Mouse (Mus musculus) G1E (cell line): ENCODE data around the gene Shoc2. TPM values are rescaled to one million over a fixed set of nuclear protein-coding genes. Genes with fewer than 3 reads are reported as not detected.

Source experiments
- ATAC-seq: 2 replicates; pipeline ENCODE4 v1.8.0; 2016; ENCODE audit warnings: mild to moderate bottlenecking; ENCODE audit not compliant: insufficient number of reproducible peaks, poor library complexity, low FRiP score, severe bottlenecking; ENCODE audit errors: extremely low read depth
- DNase-seq: peaks from one replicate; pipeline ENCODE4 v3.0.0; 2012; ENCODE audit warnings: low spot score
- H3K27me3 ChIP-seq: 2 replicates; pipeline ENCODE4 v1.6.1; 2012; ENCODE audit warnings: mild to moderate bottlenecking, low read length, inconsistent platforms; ENCODE audit not compliant: insufficient read depth
- H3K36me3 ChIP-seq: replicated peaks from 2 replicates; pipeline ENCODE3; 2012; ENCODE audit warnings: mild to moderate bottlenecking, inconsistent platforms
- H3K4me1 ChIP-seq: 2 replicates; pipeline ENCODE4 v1.6.1; 2012; ENCODE audit warnings: low read depth, low read length, inconsistent platforms, mixed read lengths; ENCODE audit not compliant: insufficient read depth
- H3K4me3 ChIP-seq: 2 replicates; pipeline ENCODE4 v1.5.1; 2012; ENCODE audit warnings: low read depth, mild to moderate bottlenecking, inconsistent platforms, low read length, moderate library complexity, mixed read lengths
- H3K9me3 ChIP-seq: replicated peaks from 2 replicates; pipeline ENCODE4 v1.6.1; 2012; ENCODE audit warnings: inconsistent platforms
- CTCF ChIP-seq: IDR thresholded peaks from 2 replicates; pipeline ENCODE4 v1.5.1; 2012; ENCODE audit warnings: low read depth, low read length, inconsistent platforms, mixed read lengths
- GATA1 ChIP-seq: IDR thresholded peaks from 2 replicates; pipeline ENCODE4 v1.6.1; 2012; ENCODE audit warnings: borderline replicate concordance, low read length, inconsistent platforms, mixed read lengths
- GATA2 ChIP-seq: IDR thresholded peaks from 2 replicates; pipeline ENCODE4 v1.6.1; 2012; ENCODE audit warnings: low read depth, low read length, inconsistent platforms, borderline replicate concordance
- POLR2AphosphoS5 ChIP-seq: IDR thresholded peaks from 2 replicates; pipeline ENCODE4 v1.6.1; 2012; ENCODE audit warnings: low read depth, low read length, inconsistent platforms; ENCODE audit not compliant: insufficient replicate concordance
- TAL1 ChIP-seq: conservative IDR thresholded peaks from 2 replicates; pipeline ENCODE4 v1.6.1; 2012; ENCODE audit warnings: low read depth, low read length, inconsistent platforms, mixed read lengths
- polyA plus RNA-seq: library from polyadenylated mRNA; stranded (reverse); fragments of >175 nt; gene quantifications from 2 replicates; pipeline ENCODE4 v1.2.3, GENCODE M21; 2012
- total RNA-seq, 2 experiments: library from RNA; stranded (forward) in 1 of 2; stranded (reverse) in 1 of 2; fragments of 200-1000 nt in 1 of 2; fragments of >200 nt in 1 of 2; fragmentation: Nextera tagmentation in 1 of 2; gene quantifications; 2 replicates each; pipeline ENCODE4 v1.2.3; 2014 to 2017

Gene Shoc2
- total RNA-seq (2014; fragmentation: Nextera tagmentation): 127 and 130 TPM in 2 replicates
- 123 and 124 TPM in 2 replicates for total RNA-seq (2017)
- polyA plus RNA-seq: 3.2 and 4.3 TPM in 2 replicates

DNA sequence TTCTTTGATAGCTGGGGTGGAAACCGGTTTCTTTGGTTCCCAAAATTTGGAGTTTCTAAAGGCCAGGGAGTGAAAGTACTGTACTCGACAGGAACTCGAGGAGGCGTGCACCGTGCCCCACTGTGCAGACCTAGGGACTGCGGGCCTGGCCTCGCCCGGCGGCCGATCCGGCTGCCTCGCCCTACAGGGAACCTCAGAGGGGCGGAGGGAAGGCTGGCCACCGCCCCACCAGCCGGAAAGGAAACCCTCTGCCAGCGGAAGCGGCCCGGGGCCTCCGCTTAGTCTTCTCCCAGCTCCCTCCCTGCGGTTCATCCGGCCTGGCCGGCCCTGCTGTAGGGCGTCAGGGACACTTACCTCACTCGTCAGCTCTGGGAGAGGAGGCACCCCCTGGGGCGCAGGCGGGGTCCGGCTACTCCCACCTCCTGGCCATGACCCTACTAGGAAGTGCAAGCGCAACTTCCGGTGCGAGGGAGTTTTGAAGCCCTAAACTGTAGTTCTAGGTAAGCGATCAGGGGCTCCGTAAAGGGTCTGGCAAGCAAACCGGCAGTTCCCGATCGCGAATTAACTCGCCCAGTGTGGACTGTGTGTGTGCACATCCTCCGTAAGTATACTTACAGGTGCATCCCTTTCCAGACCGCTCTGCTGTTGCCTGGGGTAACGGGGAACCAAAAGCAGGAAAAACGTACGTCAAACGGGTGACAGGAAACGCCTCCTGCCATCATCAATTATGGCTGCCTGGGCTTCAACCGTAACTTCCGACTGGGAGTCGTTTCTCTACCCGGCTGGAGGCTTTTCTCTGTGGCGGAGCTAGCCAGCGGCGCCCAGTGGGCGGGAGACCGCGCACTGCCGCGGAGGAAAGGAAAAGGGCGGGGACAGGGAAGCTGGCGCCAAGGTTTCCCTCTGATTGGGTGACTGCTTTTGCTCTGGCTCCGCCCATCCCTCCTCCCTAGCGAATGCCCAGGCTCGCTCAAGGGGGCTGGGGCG lies at the start of gene Shoc2, which contains the start of gene Bbip1:
Gene Shoc2 (plus strand): TSS at position 505 of the 984 bp plus-strand sequence.
Gene Bbip1 (minus strand): TSS at position 826 of the 984 bp plus-strand sequence.
- no peak for TF ChIP-seq TAL1
- TF ChIP-seq CTCF: no peak
- TF ChIP-seq POLR2AphosphoS5: no peak
- TF ChIP-seq GATA1: no peak
- TF ChIP-seq GATA2: no peak
- peaks cover 27% of the 10 kb centered on the region for H3K36me3 ChIP-seq
- ATAC-seq (peak; percentile 90), DNase-seq (peak; percentile 88)
- no peaks in the 10 kb centered on the region for H3K27me3 ChIP-seq
- H3K4me3 ChIP-seq: peak within 1 kb of the TSS; percentile 84
- H3K4me1 ChIP-seq: peaks cover 44% of the 10 kb centered on the region
- no peaks in the 10 kb centered on the region for H3K9me3 ChIP-seq

DNA sequence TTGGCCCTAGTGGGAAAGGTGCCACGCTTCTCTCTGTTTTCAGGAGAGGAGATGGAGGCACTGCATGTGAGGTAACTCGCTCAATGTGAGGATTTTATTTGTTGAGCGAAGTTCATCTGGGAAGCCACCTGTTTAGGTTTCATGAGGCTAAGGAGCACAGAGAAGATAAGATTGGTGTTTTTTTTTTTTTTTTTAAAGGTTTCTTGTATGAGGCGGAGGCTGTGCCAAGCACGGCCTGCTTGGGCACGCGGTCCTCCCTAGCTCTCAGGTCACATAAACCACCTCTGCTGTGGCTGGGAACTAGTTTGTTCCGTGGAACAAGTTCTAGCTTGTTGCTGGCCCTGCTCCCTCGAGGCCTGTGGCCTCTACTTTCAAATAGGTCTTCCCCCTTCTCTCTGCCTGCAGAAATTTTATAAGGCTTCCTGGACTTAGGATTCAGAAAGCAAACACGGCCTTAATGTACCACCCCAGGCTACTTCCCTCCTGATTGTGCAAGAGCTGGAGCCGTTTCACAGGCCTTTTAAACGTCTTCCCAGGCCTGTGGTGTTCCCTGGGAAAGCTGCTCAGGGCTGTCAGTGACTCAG lies 49.5 kb upstream of the Shoc2 start:
- H3K36me3 ChIP-seq: no peaks in the 10 kb centered on the region
- ATAC-seq: no peak
- H3K4me1 ChIP-seq: peaks cover 65% of the 10 kb centered on the region
- TF ChIP-seq TAL1: no peak
- TF ChIP-seq GATA2: no peak
- no peak for TF ChIP-seq CTCF
- no peak for TF ChIP-seq GATA1
- no peak for TF ChIP-seq POLR2AphosphoS5
- no peak for DNase-seq
- H3K9me3 ChIP-seq: no peaks in the 10 kb centered on the region
- H3K27me3 ChIP-seq: no peaks in the 10 kb centered on the region
- no peak overlapping the region for H3K4me3 ChIP-seq

- Histone ChIP-seq H3K27me3 (no peaks in the 10 kb centered on the region), H3K4me3 (no peak overlapping the region), H3K36me3 (no peaks in the 10 kb centered on the region), H3K9me3 (no peaks in the 10 kb centered on the region), H3K4me1 (peaks cover 53% of the 10 kb centered on the region)
- TF ChIP-seq GATA2 (no peak), GATA1 (no peak), POLR2AphosphoS5 (no peak), TAL1 (no peak), CTCF (no peak)
- no peak for DNase-seq
- ATAC-seq: no peak
Measured at GRCm38 (mm10) chr19:53898046-53898445, 46.1 kb upstream of the Shoc2 start.

DNA sequence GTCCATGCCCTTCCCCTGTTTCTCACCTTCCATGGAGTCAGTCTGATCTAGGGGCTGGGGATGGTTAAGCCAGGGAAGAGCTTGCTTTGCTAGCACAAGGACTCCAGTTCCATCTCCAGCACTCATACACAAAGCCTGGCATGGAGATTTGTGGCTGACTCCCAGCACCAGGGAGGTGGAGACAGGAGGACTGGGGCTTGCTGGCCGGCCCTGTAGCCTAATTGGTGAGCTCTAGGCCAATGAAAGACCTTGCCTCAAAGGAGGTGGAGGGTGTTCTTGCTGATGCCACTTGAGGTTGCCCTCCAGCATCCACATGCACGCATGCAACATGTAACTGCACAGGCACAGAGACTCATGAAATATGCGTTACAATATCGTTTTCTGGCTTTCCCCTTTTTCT lies 45.6 kb upstream of the Shoc2 start:
- TF ChIP-seq GATA2 (no peak), GATA1 (no peak), CTCF (no peak), TAL1 (no peak), POLR2AphosphoS5 (no peak)
- Histone ChIP-seq H3K9me3 (no peaks in the 10 kb centered on the region), H3K4me3 (no peak overlapping the region), H3K4me1 (peaks cover 49% of the 10 kb centered on the region), H3K36me3 (no peaks in the 10 kb centered on the region), H3K27me3 (no peaks in the 10 kb centered on the region)
- no peak for ATAC-seq
- no peak for DNase-seq

GRCm38 (mm10) chr19:53898970-53899900 lies 44.9 kb upstream of the Shoc2 start:
- H3K4me1 ChIP-seq: peaks cover 41% of the 10 kb centered on the region

More at GRCm38 (mm10) chr19:53898970-53899900, 44.9 kb upstream of the Shoc2 start:
- Histone ChIP-seq H3K9me3 (no peaks in the 10 kb centered on the region), H3K27me3 (no peaks in the 10 kb centered on the region), H3K4me3 (no peak overlapping the region), H3K36me3 (no peaks in the 10 kb centered on the region)
- TF ChIP-seq TAL1 (no peak), CTCF (no peak), GATA2 (no peak), POLR2AphosphoS5 (no peak), GATA1 (no peak)
- no peak for DNase-seq
- ATAC-seq: no peak
